Mouse (Mus musculus) retina, adult 2 months (tissue): ENCODE data around the gene Cd79b.
A peak's percentile ranks its signal among the peaks of the same experiment; 100 is the strongest.

Experiments used
- DNase-seq: peaks from one replicate; pipeline ENCODE4 v3.0.0-alpha.2; 2012; ENCODE audit warnings: low read depth, low spot score

The Cd79b gene

GRCm38 (mm10) chr11:106274374-106274773 lies 40.2 kb downstream of the Cd79b start:
- DNase-seq: no peak

- DNase-seq: no peak
Measured at GRCm38 (mm10) chr11:106273811-106274210, 40.8 kb downstream of the Cd79b start.

DNA sequence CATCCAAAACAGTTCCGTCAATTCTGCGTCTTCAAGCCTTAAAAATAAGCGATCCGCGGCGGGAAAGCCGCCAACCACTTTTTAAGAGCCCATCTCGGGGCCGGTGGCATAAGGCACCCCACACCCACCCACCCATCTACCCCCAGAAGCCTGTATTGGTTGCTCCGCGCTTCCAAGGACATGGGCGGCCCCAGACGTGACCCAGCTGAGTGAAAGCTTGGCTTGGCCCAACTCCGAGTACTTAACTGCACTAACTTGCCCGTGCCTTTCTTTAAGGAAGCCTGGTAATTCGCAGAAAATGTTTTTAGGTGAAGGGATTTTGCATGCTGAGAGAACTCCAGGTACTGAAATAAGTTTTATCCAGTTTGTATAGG lies 41.3 kb downstream of the Cd79b start:
- DNase-seq: no peak

- peak; percentile 93 for DNase-seq
Measured at GRCm38 (mm10) chr11:106272644-106273310, 41.8 kb downstream of the Cd79b start, which contains the start of gene Smarcd2. Smarcd2 (minus strand) TSS chr11:106272972.

- no peak for DNase-seq
Measured at GRCm38 (mm10) chr11:106271794-106272643, 42.5 kb downstream of the Cd79b start.

GRCm38 (mm10) chr11:106271131-106271793 lies 43.3 kb downstream of the Cd79b start:
- DNase-seq: no peak

DNA sequence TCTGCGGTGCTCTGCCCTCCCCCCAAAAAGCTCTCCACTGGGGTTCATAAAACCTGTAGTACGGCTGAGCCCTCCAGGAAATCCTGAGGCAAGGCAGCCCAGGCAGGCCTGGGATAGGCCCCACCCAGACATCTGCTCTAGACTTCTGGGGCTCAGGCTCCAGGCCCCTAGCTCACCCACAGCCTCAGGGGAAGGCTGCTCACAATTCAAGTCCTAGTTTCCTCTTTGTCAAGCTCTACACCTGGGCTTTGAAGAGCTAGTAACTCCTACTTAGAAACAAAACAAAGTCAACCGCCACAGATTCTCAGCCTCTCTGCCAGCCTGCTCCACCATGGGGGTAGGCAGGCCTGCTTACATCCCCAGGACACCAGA lies 45.5 kb downstream of the Cd79b start:
- DNase-seq: no peak

DNA sequence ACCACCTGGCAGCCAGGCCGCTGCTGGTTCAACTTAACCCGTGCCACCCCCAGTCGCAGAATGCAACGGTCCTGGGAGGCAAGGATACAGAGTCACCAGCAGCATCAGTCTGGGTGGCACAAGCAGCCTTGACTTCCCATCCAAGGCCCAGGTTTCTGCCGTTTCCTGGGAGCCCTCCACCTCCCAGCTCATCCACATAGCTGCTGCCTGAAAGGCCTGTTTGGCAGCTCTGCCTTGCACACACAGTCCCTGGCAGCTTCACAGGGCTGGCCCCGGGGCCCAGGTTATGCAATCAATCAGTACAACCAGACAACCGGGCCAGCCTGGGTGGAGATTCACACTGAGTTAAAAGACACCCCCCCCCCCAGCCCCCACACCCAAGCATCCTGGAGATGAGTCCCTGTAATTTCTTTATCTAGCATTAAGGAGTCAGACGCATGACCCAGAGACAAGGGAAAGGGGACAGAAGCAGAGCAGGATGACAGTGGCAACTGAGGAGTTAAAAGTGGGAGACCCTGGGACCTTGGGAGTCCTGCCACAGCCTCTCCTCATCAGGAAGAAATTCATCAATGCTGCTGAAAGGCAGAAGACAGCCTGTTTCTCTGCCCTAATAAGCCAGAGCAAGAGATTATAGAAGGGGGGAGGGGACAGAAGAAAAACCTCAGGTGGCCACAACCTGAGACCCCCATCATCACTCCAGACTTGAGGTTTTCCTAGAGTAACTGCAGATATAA lies 46.1 kb downstream of the Cd79b start:
- DNase-seq: no peak

- DNase-seq: no peak
Measured at GRCm38 (mm10) chr11:106267871-106268270, 46.7 kb downstream of the Cd79b start.

DNA sequence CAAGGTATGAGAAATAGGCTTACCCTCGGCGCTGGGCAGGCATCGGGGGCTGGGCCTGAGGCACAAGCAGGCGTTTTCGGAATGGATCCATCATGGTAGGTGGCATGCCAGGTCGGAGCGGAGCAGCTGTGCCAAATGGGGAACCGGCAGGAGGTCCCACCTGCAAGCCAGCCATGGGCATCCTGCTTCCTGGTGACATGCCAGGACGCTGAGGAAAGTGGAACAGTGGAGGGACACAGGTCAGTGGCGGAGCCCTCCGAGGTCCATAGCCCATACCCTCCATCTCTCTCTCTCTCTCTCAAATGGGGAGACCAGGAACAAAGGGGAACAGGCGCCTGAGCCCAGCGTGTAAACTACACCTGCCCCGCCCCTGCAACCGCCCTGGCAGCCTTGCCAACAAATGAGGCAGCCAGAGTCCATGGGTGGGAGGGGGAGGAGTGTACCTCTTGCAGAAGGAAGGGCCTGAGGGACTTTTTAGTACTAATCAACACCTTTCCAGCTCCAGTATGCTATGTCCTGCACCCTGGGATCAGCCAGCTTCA lies 47.2 kb downstream of the Cd79b start:
- DNase-seq: no peak

DNA sequence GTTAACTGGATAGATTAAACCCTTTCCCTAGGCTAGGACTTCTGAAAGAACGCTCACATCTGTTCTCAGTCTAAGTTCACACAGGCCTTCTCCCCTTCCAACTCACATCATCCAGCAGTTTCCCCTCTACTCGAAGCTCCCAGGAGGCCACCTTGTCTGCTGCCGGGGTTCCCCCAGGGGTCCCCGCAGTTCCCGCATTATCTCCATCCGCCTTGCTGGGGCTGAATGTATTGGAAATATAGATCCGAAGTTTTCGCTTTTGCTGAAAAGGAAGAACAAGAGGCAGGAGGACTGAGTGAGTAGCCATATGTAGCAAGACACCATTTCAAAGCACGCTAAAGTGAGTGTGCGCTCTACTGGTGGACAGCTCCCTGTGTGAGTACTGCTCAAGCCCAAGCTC lies 48.1 kb downstream of the Cd79b start:
- no peak for DNase-seq

DNA sequence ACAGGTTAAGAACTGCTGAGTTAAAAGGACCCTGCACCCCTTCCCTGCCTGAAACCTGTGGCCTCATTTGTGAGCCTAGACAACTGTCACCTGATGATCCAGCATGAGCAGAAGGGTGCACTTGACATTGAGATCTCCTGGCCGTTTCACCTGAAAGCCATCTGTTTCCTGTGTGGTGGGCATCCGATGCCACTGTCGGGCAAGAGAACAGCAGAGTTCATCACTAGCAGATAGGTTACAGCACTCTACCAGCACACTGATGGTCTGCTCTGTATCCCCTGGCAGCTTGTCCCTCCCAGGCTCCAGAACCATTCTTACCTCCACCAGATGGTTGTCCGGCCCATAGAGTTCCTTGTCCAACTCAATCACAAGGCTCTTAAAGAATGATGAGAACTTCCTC lies 49.0 kb downstream of the Cd79b start:
- no peak for DNase-seq

- no peak for DNase-seq
Measured at GRCm38 (mm10) chr11:106264988-106265387, 49.6 kb downstream of the Cd79b start.

GRCm38 (mm10) chr11:106263963-106264362 lies 50.6 kb downstream of the Cd79b start:
- DNase-seq: no peak
